Mouse (Mus musculus) brain, embryonic 14.5 days (tissue): ENCODE measurements around the gene Uba7. TPM values are rescaled to one million over a fixed set of nuclear protein-coding genes. Genes with fewer than 3 reads are reported as not detected.

Source experiments
- DNase-seq: peaks from one replicate; pipeline ENCODE4 v3.0.0-alpha.2; 2011; ENCODE audit warnings: low read depth
- CTCF ChIP-seq: fragments of 200-500 bp; IDR thresholded peaks from 2 replicates; pipeline ENCODE4 v1.5.1; 2012; ENCODE audit warnings: inconsistent platforms, mild to moderate bottlenecking, moderate library complexity, borderline replicate concordance; ENCODE audit not compliant: insufficient read depth, insufficient read length; ENCODE audit errors: extremely low read depth
- POLR2A ChIP-seq: fragments of 200-500 bp; IDR thresholded peaks from 2 replicates; pipeline ENCODE4 v1.6.1; 2012; ENCODE audit warnings: mild to moderate bottlenecking, inconsistent platforms, borderline replicate concordance; ENCODE audit not compliant: poor library complexity, insufficient read depth, insufficient read length, severe bottlenecking; ENCODE audit errors: extremely low read depth
- polyA plus RNA-seq: library from polyadenylated mRNA; depleted of rRNA; stranded (reverse); fragments of >200 nt; gene quantifications from 2 replicates; pipeline ENCODE4 v1.2.3, GENCODE M21; 2012

The Uba7 gene
- polyA plus RNA-seq, 1 experiment: 5.8 TPM

DNA sequence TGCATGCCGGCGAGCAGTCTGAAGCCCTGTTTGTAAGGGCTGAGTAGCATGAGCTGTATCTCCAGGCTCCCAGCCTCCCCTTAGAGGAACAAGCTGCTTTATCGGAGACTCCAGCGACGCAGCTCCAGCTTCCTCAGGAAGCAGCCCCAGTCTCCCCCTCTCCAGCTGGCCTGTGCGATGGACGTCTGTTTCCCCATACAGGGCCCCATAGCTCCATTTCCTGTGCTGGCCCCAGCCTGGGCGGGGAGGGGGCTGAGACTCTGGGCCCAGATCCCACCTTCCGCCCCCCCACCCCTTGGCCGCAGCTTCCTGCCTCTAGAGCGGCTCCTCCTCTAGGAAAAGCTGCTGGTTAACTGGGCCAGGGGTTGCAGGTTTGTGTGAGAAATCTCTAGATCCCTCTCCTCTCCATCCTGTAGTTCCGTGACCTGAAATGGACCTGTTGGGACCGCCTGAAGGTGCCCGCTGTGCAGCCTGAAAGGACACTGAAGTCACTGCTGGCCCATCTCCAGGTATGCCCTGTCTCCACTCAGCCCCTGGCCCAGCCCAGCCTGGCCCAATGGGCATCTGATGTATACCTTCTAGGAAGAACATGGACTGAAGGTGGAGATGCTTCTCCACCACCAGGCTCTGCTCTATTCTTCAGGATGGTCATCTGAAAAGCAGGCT lies 7.5 kb downstream of the Uba7 start, which contains the start of gene Gm20661:
Gene Gm20661, plus strand, starts transcription at position 378 of the 666 bp plus-strand sequence.
- peak; percentile 65 for DNase-seq
- TF ChIP-seq CTCF: no peak

DNA sequence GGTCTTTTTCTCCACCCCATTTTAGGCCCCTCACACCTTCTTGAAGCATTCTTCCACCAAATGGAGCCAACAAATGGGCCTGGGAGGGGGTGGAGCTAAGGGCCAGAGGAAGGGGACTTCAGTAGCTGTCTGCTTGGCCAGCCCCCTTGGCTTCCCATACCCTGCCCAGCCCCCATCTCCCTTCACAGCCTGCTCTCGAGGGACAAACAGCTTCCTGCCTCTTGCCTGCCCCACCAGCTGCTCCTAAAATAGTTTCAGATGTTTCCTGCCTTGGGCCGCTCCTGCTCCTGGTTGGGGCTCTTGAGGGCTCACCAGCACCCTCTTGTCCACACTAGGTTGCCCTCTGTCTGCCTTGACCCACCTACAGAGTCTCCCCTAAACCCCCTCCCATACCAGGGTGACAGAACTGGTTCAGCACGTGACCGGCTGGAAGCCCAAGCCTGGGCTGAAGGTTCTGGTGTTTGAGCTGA lies 8.2 kb downstream of the Uba7 start:
- peak; percentile 64 for DNase-seq
- TF ChIP-seq POLR2A (no peak), CTCF (no peak)

GRCm38 (mm10) chr9:107984052-107984753 lies 8.9 kb downstream of the Uba7 start:
- no peak for TF ChIP-seq CTCF
- TF ChIP-seq POLR2A: no peak
- DNase-seq: no peak

DNA sequence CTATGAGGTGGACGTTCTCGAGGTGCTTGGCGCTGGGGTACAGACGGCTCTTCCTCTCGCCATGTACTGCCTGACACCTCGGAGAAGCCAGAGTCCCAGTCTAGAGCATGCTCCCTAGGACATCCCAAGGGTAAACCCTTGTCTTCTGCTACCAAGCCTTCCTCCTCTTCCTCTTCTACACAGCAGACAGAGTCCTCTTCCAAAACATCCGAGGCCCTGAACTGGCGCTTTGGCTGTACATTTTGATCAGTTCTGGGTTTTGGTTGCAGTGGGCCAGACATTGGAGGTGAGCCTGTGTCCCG lies 9.4 kb downstream of the Uba7 start:
- no peak for DNase-seq
- TF ChIP-seq CTCF: no peak
- TF ChIP-seq POLR2A: no peak

DNA sequence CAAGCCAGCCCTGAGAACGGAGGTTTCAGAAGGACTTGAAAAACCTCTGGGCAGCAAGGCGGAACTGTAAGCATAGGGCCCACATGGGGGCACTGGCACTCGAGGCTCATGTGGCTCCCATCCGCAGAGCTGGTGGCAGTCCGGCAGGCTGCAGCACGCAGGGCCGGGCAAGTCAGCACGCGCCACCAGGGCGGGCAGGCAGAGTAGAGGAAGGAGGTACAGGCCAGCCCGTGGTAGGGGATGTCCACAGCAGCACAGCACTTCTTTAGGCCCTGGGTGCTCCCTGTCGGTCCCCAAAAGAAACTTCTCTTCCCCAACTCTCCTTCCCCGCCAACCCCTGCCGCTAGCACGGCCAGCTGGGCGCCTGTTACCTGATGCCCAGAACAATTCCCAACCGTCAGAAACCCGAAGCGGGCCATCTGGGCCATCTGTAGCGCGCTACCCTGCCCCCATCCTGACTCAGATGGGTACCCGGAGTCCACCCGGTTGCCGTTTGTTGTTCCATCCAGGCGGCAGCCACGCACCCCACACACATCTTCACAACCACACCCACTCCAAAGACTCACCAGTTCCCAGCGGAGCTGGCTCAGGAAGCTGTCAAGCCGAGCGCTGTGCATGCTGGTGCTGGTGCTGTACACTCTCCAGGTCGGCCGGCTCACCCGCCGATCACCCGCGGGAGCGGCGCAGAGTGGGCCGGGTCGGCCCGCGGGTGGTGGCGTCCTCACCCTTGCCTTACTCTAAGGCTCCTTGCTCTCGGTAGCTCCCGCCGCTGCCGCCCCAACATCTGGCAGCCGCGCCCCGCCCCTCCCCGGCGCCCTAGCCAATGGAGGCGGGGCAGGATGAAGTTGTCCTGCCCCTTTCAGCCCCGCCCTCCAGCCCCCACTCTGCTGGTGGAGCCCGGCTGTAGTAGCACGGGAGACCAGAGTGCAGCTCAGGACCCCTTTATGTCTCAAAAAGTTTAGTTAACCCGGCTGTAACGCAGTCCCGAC lies 10.1 kb downstream of the Uba7 start, which contains the start of gene Inka1:
Gene Inka1, minus strand, starts transcription at position 749 of the 989 bp plus-strand sequence.
- TF ChIP-seq POLR2A: no peak
- no peak for TF ChIP-seq CTCF
- peak; percentile 84 for DNase-seq

- DNase-seq: peak; percentile 85
These were observed 11.1 kb downstream of the Uba7 start for GRCm38 (mm10) chr9:107986376-107986775.

DNA sequence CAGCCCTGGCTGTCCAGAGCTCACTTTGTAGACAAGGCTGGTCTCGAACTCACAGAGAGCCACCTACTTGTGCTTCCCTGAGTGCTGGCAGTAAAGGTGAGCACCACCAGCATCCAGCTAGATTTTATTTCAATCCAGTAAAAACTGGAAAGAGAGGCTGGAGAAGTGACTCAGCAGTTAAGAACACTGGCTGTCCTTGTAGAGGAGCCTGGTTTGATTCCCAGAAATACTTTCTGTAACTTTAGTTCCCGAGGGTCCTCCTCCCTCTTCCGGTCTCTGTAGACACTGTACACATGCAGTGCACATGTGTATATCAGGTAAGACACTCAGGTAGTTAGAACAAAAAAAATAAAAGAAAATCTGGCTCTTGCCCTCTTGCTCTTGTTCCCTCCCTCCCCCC lies 12.6 kb downstream of the Uba7 start:
- TF ChIP-seq POLR2A: no peak
- no peak for TF ChIP-seq CTCF
- DNase-seq: no peak

More at GRCm38 (mm10) chr9:107986376-107986775, 11.1 kb downstream of the Uba7 start:
- TF ChIP-seq POLR2A (no peak), CTCF (peak; percentile 93)

- DNase-seq: no peak
- TF ChIP-seq CTCF: no peak
- no peak for TF ChIP-seq POLR2A
These were observed 16.9 kb downstream of the Uba7 start, which contains the start of gene Cdhr4 for GRCm38 (mm10) chr9:107992197-107992596. Gene Cdhr4, plus strand, starts transcription at chr9:107992497.

- DNase-seq: no peak
- TF ChIP-seq CTCF (no peak), POLR2A (no peak)
These were observed 17.7 kb downstream of the Uba7 start for GRCm38 (mm10) chr9:107993013-107993412.

GRCm38 (mm10) chr9:107994464-107994863 lies 19.2 kb downstream of the Uba7 start:
- DNase-seq: no peak
- no peak for TF ChIP-seq CTCF
- TF ChIP-seq POLR2A: no peak

- DNase-seq: no peak
- TF ChIP-seq POLR2A: no peak
These were observed 20.2 kb downstream of the Uba7 start for GRCm38 (mm10) chr9:107995513-107995912.
